Mouse (Mus musculus) forebrain, embryonic 13.5 days (tissue): Measurements from ENCODE around the gene Washc4. TPM values are rescaled to one million over a fixed set of nuclear protein-coding genes. Genes with fewer than 3 reads are reported as not detected.

Experiments
- ATAC-seq: fragments of 200-750 bp; cut with Nextera tagmentation; 2 replicates; pipeline ENCODE4 v1.8.0; 2017
- H3K27ac ChIP-seq: fragments of 300-500 bp; sonication (generic); 2 replicates; pipeline ENCODE4 v1.5.1; 2015; ENCODE audit warnings: inconsistent platforms, mild to moderate bottlenecking, moderate library complexity
- H3K27me3 ChIP-seq: fragments of 300-500 bp; sonication (generic); 2 replicates; pipeline ENCODE4 v1.6.1; 2015; ENCODE audit warnings: mild to moderate bottlenecking, inconsistent platforms
- H3K36me3 ChIP-seq: fragments of 300-500 bp; sonication (generic); 2 replicates; pipeline ENCODE4 v1.6.1; 2015; ENCODE audit warnings: mild to moderate bottlenecking, inconsistent platforms; ENCODE audit not compliant: poor library complexity, severe bottlenecking
- H3K4me1 ChIP-seq: fragments of 300-500 bp; sonication (generic); 2 replicates; pipeline ENCODE4 v1.6.1; 2015; ENCODE audit warnings: inconsistent platforms
- H3K4me2 ChIP-seq: fragments of 300-500 bp; sonication (generic); 2 replicates; pipeline ENCODE4 v1.6.1; 2015; ENCODE audit warnings: inconsistent platforms, mild to moderate bottlenecking, moderate library complexity
- H3K4me3 ChIP-seq: fragments of 300-500 bp; sonication (generic); 2 replicates; pipeline ENCODE4 v1.5.1; 2015; ENCODE audit warnings: mild to moderate bottlenecking, inconsistent platforms
- H3K9ac ChIP-seq: fragments of 300-500 bp; sonication (generic); 2 replicates; pipeline ENCODE4 v1.6.1; 2015; ENCODE audit warnings: mild to moderate bottlenecking, inconsistent platforms
- H3K9me3 ChIP-seq: fragments of 300-500 bp; sonication (generic); replicated peaks from 2 replicates; pipeline ENCODE4 v1.6.1; 2016; ENCODE audit warnings: inconsistent platforms
- WGBS: fragments of 180-500 bp; shearing (Covaris S2); methylation state at CpG from one replicate; pipeline ENCODE4 v1.1.7; 2015; 5-methylcytosine and 5-hydroxymethylcytosine counted together
- polyA plus RNA-seq: library from polyadenylated mRNA; unstranded; fragments of >200 nt; fragmentation: Nextera tagmentation; extraction: Ambion mirVana; gene quantifications from 2 replicates; pipeline ENCODE4 v1.2.1, GENCODE M21; 2015

Washc4 gene
- polyA plus RNA-seq, 1 experiment from 2014 or later: 32.4 TPM

GRCm38 (mm10) chr10:83540092-83540491, 3.5 kb upstream of the Washc4 start:
- H3K4me1 ChIP-seq: peaks cover 8% of the 10 kb centered on the region
- H3K9ac ChIP-seq: no peak overlapping the region
- no peaks in the 10 kb centered on the region for H3K9me3 ChIP-seq
- WGBS: 59% methylated on average over 3 of the region's 3 CpGs
- no peaks in the 10 kb centered on the region for H3K27me3 ChIP-seq
- H3K27ac ChIP-seq: no peak overlapping the region
- ATAC-seq: no peak
- H3K4me2 ChIP-seq: no peak overlapping the region
- H3K36me3 ChIP-seq: no peaks in the 10 kb centered on the region
- H3K4me3 ChIP-seq: no peak overlapping the region

DNA sequence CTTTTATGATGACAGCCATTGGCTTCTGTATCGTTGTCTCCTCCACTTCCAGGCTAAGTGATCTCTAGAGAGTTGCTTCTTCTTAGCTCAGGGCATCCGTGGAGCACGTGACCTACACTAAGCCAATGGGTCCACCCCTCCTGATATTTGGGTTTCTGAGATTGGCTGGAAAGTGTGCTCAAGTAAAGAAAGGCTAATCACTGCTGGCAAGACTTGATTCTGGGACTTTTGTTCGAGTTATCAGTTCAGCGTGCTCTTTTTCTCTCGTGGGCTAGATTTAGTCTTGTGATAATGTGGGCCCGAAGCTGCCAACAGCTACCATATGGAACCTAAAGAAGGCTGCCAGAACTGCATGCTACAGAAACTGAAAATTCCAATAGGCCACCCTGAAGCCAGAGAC, 1.3 kb upstream of the Washc4 start:
- Histone ChIP-seq H3K4me1 (peaks cover 18% of the 10 kb centered on the region), H3K36me3 (no peaks in the 10 kb centered on the region), H3K9ac (no peak overlapping the region), H3K27ac (no peak overlapping the region), H3K27me3 (no peaks in the 10 kb centered on the region), H3K4me3 (no peak overlapping the region), H3K9me3 (no peaks in the 10 kb centered on the region), H3K4me2 (no peak overlapping the region)
- 79% methylated on average over 7 of the region's 7 CpGs for WGBS
- no peak for ATAC-seq

DNA sequence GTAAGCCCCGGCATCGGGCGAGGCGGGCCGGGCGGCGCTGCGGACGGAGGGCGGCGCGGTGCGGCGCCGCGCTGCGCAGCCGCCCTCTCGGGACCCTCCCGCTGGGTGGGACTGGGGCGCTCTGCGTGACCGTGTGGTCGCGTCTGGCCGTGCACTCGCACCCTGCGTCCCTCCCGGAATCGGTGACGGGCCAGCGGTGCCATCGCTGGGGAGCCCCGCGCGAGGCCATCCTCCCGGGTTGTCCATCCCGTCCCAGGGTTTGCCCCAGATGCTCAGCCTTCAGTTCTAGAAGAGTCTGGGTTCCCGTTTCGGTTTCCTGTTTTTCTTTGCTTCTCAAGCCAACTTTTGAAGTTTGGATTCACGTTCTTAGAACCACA, 539 bp downstream of the Washc4 start:
- H3K4me3 ChIP-seq: peak overlapping the region; percentile 86
- ATAC-seq: peak; percentile 91
- H3K9ac ChIP-seq: peak overlapping the region; percentile 93
- WGBS: 0% methylated on average over 23 of the region's 41 CpGs
- H3K36me3 ChIP-seq: peaks cover 10% of the 10 kb centered on the region
- H3K4me2 ChIP-seq: peak overlapping the region; percentile 64
- H3K9me3 ChIP-seq: no peaks in the 10 kb centered on the region
- H3K27me3 ChIP-seq: no peaks in the 10 kb centered on the region
- H3K4me1 ChIP-seq: peaks cover 18% of the 10 kb centered on the region
- peak overlapping the region; percentile 83 for H3K27ac ChIP-seq

DNA sequence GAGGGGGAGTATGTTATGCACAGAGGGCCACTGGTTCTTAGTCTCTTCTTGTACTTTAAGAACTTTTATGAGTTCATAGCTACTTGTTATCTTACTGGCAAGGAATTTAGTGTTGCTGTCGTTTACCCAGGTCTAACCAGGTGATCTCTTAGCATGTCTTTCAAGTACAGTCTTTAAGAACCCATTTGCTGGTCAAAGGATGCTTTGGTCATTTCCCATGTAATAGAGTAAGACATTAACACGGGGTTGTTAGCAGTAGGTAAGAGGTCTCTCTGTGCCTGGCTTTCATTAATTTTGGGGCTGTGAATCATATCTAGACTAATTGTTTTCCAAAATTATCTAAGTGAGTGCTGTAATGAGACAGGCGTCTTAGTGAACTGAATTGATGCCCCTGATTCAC, 1.8 kb downstream of the Washc4 start:
- H3K4me2 ChIP-seq: peak overlapping the region; percentile 64
- H3K27ac ChIP-seq: no peak overlapping the region
- no peaks in the 10 kb centered on the region for H3K9me3 ChIP-seq
- no peak for ATAC-seq
- WGBS: 74% methylated on average over 3 of the region's 3 CpGs
- H3K4me3 ChIP-seq: no peak overlapping the region
- H3K9ac ChIP-seq: no peak overlapping the region
- peaks cover 18% of the 10 kb centered on the region for H3K4me1 ChIP-seq
- peaks cover 19% of the 10 kb centered on the region for H3K36me3 ChIP-seq
- no peaks in the 10 kb centered on the region for H3K27me3 ChIP-seq

DNA sequence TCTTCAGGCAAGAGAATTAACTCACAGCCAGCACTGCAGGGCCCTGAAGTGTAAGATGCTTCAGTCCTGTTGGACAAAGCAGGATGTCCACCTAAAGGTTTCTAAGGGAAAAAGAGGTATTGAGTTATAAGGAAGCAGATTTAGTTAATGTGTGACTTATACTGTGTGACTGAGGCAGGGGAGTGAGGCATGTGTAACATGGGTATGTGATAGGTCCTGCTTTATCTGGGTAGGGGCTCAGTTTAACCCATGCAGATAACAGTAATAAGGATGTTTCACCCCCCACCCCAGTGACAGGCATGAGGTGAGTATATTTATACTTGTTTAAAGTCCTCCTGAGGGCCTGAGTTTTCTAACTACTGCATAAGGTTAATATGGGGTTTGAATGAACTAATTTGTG, 19.5 kb downstream of the Washc4 start:
- peaks cover 86% of the 10 kb centered on the region for H3K36me3 ChIP-seq

GRCm38 (mm10) chr10:83565449-83566441, 22.2 kb downstream of the Washc4 start:
- Histone ChIP-seq H3K27ac (no peak overlapping the region), H3K9me3 (no peaks in the 10 kb centered on the region), H3K27me3 (no peaks in the 10 kb centered on the region), H3K9ac (no peak overlapping the region), H3K36me3 (peaks cover 84% of the 10 kb centered on the region), H3K4me2 (no peak overlapping the region), H3K4me1 (no peaks in the 10 kb centered on the region), H3K4me3 (no peak overlapping the region)
- ATAC-seq: no peak
- WGBS: 95% methylated on average over 7 of the region's 7 CpGs

More for the DNA sequence above, 19.5 kb downstream of the Washc4 start:
- Histone ChIP-seq H3K4me3 (no peak overlapping the region), H3K4me2 (no peak overlapping the region), H3K4me1 (no peaks in the 10 kb centered on the region), H3K27me3 (no peaks in the 10 kb centered on the region), H3K27ac (no peak overlapping the region), H3K9me3 (no peaks in the 10 kb centered on the region), H3K9ac (no peak overlapping the region)
- no peak for ATAC-seq

GRCm38 (mm10) chr10:83590801-83591200, 47.2 kb downstream of the Washc4 start:
- Histone ChIP-seq H3K9me3 (no peaks in the 10 kb centered on the region), H3K4me2 (no peak overlapping the region), H3K27me3 (no peaks in the 10 kb centered on the region), H3K9ac (no peak overlapping the region), H3K36me3 (peaks cover 83% of the 10 kb centered on the region), H3K27ac (no peak overlapping the region), H3K4me1 (no peaks in the 10 kb centered on the region), H3K4me3 (no peak overlapping the region)
- 85% methylated on average over 6 of the region's 6 CpGs for WGBS
- no peak for ATAC-seq

DNA sequence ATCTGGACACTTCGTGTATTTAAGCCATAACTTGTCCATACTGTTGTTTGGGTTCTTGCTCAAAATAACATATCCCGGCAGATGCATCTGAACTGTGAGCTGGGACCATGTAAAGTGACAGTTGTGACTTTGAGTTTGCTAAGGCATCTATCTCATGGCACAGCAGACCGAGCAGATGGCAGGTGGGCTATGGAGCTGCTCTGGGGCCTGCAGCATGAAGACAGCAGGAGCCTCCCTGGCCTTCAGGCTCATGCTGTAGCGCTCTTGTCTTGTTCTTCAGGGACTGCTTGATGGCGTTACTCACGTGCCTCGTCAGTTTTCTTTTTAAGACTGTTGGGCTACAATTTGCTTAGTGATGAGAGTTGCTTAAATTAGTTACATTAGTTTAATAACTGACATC, 49.1 kb downstream of the Washc4 start:
- no peak for ATAC-seq
- Histone ChIP-seq H3K4me1 (no peaks in the 10 kb centered on the region), H3K4me2 (no peak overlapping the region), H3K4me3 (no peak overlapping the region), H3K9me3 (no peaks in the 10 kb centered on the region), H3K27me3 (no peaks in the 10 kb centered on the region), H3K9ac (no peak overlapping the region), H3K27ac (no peak overlapping the region), H3K36me3 (peaks cover 74% of the 10 kb centered on the region)
- WGBS: 93% methylated on average over 7 of the region's 7 CpGs

DNA sequence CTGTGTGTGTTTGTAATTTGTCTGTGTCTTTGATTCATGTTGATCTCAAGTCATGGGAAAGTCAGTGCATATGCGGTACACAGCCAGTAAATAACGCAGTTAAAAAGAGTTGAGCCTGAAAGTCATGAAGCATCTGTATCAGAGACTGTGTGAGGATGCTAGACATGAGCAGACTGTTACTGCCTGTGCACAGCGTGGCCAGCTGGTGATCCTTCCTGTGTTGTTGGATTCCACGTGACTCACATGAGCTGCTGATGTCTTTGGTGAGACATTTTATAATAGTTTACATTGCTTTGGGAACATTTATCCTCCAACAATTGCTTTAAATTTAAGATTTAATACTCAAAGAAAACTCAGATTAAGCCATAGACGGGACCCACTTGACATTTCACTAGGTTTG, 51.0 kb downstream of the Washc4 start:
- H3K36me3 ChIP-seq: peaks cover 71% of the 10 kb centered on the region

DNA sequence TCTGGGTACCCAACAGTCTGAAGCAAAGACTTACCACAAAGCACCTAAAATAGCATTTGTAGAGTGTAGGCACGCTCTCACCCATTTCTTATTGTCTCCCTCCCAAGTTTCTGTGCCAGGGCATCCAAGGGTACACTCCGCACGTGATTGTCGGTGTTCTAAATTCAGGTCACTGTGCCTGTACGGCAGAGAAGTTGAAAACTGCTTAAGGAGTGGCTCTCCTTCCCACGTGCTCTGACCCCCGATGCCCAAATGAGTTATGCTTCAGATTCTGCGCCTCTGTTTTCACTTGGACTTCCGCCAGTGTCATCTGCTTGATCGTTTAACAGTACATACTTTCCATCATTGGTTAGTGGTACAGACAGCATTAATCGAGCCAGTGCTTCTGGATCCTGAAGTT, 57.1 kb downstream of the Washc4 start:
- Histone ChIP-seq H3K36me3 (peaks cover 54% of the 10 kb centered on the region), H3K4me2 (no peak overlapping the region), H3K27ac (no peak overlapping the region), H3K4me1 (peaks cover 4% of the 10 kb centered on the region; the same call in 1 of the 2 replicates), H3K27me3 (no peaks in the 10 kb centered on the region), H3K9me3 (no peaks in the 10 kb centered on the region), H3K4me3 (no peak overlapping the region), H3K9ac (no peak overlapping the region)
- no peak for ATAC-seq
- 91% methylated on average over 11 of the region's 11 CpGs for WGBS

More for the DNA sequence above, 51.0 kb downstream of the Washc4 start:
- H3K9ac ChIP-seq: no peak overlapping the region
- no peaks in the 10 kb centered on the region for H3K4me1 ChIP-seq
- H3K9me3 ChIP-seq: no peaks in the 10 kb centered on the region
- H3K4me2 ChIP-seq: no peak overlapping the region
- H3K27me3 ChIP-seq: no peaks in the 10 kb centered on the region
- H3K4me3 ChIP-seq: no peak overlapping the region
- 95% methylated on average over 5 of the region's 5 CpGs for WGBS
- no peak for ATAC-seq
- H3K27ac ChIP-seq: no peak overlapping the region

DNA sequence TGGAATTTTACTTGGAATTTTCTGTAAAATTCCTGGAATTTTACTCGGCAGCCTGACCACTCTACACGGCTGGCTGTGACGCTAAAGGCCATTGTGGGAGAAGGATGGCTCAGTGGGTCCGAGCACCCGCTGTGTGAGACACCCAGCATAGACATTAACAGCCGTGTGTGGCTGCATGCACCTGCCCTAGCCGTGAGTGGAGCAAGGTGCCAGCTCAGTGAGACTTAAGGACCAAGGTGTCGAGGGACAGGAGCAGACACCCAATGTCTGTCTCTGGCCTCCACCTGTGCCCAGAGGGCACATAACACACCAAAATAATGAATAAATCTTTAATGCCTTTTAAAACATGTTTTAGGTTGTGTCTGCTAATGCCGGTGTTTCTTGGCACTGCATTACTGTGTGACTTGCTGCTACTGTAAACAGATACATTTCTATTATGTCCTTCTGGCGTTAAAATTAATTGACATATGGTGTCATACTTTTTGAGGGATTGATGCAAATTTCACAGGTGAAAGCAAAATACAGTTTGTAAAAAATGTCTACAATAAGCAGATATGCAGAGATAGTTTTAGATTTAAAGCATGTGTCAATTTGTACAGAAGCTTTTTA, 60.5 kb downstream of the Washc4 start:
- H3K27ac ChIP-seq: no peak overlapping the region
- H3K4me3 ChIP-seq: no peak overlapping the region

GRCm38 (mm10) chr10:83605637-83606183, 62.2 kb downstream of the Washc4 start:
- Histone ChIP-seq H3K4me1 (peaks cover 7% of the 10 kb centered on the region; the same call in 1 of the 2 replicates), H3K36me3 (peaks cover 61% of the 10 kb centered on the region), H3K4me2 (no peak overlapping the region), H3K27me3 (no peaks in the 10 kb centered on the region), H3K9me3 (no peaks in the 10 kb centered on the region), H3K9ac (no peak overlapping the region), H3K27ac (peak overlapping the region; percentile 14; the same call in 1 of the 2 replicates), H3K4me3 (no peak overlapping the region)
- WGBS: 45% methylated on average over 8 of the region's 8 CpGs
- ATAC-seq: no peak

More for the DNA sequence above, 60.5 kb downstream of the Washc4 start:
- no peak for ATAC-seq
- Histone ChIP-seq H3K36me3 (peaks cover 58% of the 10 kb centered on the region), H3K4me2 (no peak overlapping the region), H3K27me3 (no peaks in the 10 kb centered on the region), H3K9ac (no peak overlapping the region), H3K9me3 (no peaks in the 10 kb centered on the region), H3K4me1 (peaks cover 7% of the 10 kb centered on the region; the same call in 1 of the 2 replicates)
- WGBS: 87% methylated on average over 10 of the region's 10 CpGs
